Mouse (Mus musculus): Measurements from ENCODE around the gene Nptxr. TPM values are rescaled to one million over a fixed set of nuclear protein-coding genes. Genes with fewer than 3 reads are reported as not detected.

Gene Nptxr
- polyA plus RNA-seq, 1 experiment: 8.0 TPM

GRCm38 (mm10) chr15:79803533-79804351 lies 824 bp downstream of the Nptxr start:
- no peaks in the 10 kb centered on the region for H3K36me3 ChIP-seq (ENCODE audit: control insufficient read depth, insufficient read depth, low read length, poor library complexity, severe bottlenecking)
- no peaks in the 10 kb centered on the region for H3K4me1 ChIP-seq (ENCODE audit: control insufficient read depth, insufficient read depth, low read length)
- H3K9ac ChIP-seq (ENCODE audit: low read depth, poor library complexity, severe bottlenecking): peak overlapping the region; percentile 73
- peak overlapping the region; percentile 61 for H3K4me3 ChIP-seq (ENCODE audit: low read depth, low read length)
- no peak for TF ChIP-seq POLR2A (IDR thresholded peaks at IDR 0.05; ENCODE audit: insufficient read depth, low read length)
- TF ChIP-seq EP300 (IDR thresholded peaks at IDR 0.05; ENCODE audit: insufficient read depth, low read depth, low read length): no peak
- TF ChIP-seq CTCF (IDR thresholded peaks at IDR 0.05; ENCODE audit: low read depth, low read length): no peak
- H3K27me3 ChIP-seq (ENCODE audit: control insufficient read depth, insufficient read depth, low read length, poor library complexity, severe bottlenecking): peaks cover 14% of the 10 kb centered on the region
- no peak overlapping the region for H3K27ac ChIP-seq (ENCODE audit: insufficient read depth, low read length)
- H3K9me3 ChIP-seq (replicated peaks; ENCODE audit: control insufficient read depth, insufficient read depth, low read length, poor library complexity, severe bottlenecking): no peaks in the 10 kb centered on the region

DNA sequence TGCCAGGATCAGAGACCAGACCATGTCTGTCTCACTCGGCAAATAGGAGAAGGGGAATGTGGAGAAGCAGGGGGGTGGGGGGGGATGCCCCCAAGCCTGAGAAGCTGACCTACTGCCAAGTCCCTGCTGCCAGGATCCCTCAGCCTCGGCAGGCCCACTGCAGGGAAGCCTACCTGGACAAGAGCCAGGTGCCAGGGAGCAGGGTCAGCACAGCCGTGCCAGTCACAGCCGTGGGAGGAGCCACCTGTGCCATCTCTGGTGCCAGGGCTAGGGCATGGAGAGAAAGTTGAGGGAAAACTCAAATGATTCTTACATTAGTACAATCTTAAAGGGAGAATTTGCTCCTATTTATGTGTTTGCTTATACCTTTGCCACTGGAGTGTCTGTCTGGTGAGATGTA lies 2.3 kb downstream of the Nptxr start:
- no peak for TF ChIP-seq CTCF (IDR thresholded peaks at IDR 0.05; ENCODE audit: low read depth, low read length)
- no peak for TF ChIP-seq EP300 (IDR thresholded peaks at IDR 0.05; ENCODE audit: insufficient read depth, low read depth, low read length)
- TF ChIP-seq POLR2A (IDR thresholded peaks at IDR 0.05; ENCODE audit: insufficient read depth, low read length): no peak
- H3K36me3 ChIP-seq (ENCODE audit: control insufficient read depth, insufficient read depth, low read length, poor library complexity, severe bottlenecking): no peaks in the 10 kb centered on the region
- H3K4me1 ChIP-seq (ENCODE audit: control insufficient read depth, insufficient read depth, low read length): no peaks in the 10 kb centered on the region
- no peak overlapping the region for H3K27ac ChIP-seq (ENCODE audit: insufficient read depth, low read length)
- H3K9ac ChIP-seq (ENCODE audit: low read depth, poor library complexity, severe bottlenecking): no peak overlapping the region
- H3K4me3 ChIP-seq (ENCODE audit: low read depth, low read length): no peak overlapping the region
- H3K9me3 ChIP-seq (replicated peaks; ENCODE audit: control insufficient read depth, insufficient read depth, low read length, poor library complexity, severe bottlenecking): no peaks in the 10 kb centered on the region
- peaks cover 14% of the 10 kb centered on the region for H3K27me3 ChIP-seq (ENCODE audit: control insufficient read depth, insufficient read depth, low read length, poor library complexity, severe bottlenecking)

DNA sequence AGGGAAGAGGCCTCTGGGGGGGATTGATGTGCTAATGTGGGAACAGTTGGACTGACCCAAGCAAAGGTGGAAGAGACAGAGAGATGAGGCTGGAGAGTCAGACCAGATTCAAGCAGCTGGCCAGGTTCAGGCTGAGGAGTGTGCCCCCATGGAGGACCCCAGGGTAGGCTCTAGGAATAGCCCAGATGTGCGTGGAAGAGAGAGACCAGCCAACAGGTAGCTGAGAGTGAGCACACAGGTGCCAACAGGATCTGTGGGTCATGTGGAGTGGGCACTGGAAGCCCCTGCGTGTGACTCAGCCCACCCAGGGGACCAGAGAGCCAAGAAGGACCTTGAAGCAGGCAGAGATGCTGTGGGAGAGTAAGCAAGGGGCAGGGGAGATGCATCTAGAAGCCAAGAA lies 2.9 kb downstream of the Nptxr start:
- peaks cover 14% of the 10 kb centered on the region for H3K27me3 ChIP-seq (ENCODE audit: control insufficient read depth, insufficient read depth, low read length, poor library complexity, severe bottlenecking)
- no peaks in the 10 kb centered on the region for H3K4me1 ChIP-seq (ENCODE audit: control insufficient read depth, insufficient read depth, low read length)
- H3K4me3 ChIP-seq (ENCODE audit: low read depth, low read length): no peak overlapping the region
- TF ChIP-seq POLR2A (IDR thresholded peaks at IDR 0.05; ENCODE audit: insufficient read depth, low read length) (no peak), EP300 (IDR thresholded peaks at IDR 0.05; ENCODE audit: insufficient read depth, low read depth, low read length) (no peak), CTCF (IDR thresholded peaks at IDR 0.05; ENCODE audit: low read depth, low read length) (no peak)
- H3K9me3 ChIP-seq (replicated peaks; ENCODE audit: control insufficient read depth, insufficient read depth, low read length, poor library complexity, severe bottlenecking): no peaks in the 10 kb centered on the region
- no peaks in the 10 kb centered on the region for H3K36me3 ChIP-seq (ENCODE audit: control insufficient read depth, insufficient read depth, low read length, poor library complexity, severe bottlenecking)
- H3K27ac ChIP-seq (ENCODE audit: insufficient read depth, low read length): no peak overlapping the region
- no peak overlapping the region for H3K9ac ChIP-seq (ENCODE audit: low read depth, poor library complexity, severe bottlenecking)

DNA sequence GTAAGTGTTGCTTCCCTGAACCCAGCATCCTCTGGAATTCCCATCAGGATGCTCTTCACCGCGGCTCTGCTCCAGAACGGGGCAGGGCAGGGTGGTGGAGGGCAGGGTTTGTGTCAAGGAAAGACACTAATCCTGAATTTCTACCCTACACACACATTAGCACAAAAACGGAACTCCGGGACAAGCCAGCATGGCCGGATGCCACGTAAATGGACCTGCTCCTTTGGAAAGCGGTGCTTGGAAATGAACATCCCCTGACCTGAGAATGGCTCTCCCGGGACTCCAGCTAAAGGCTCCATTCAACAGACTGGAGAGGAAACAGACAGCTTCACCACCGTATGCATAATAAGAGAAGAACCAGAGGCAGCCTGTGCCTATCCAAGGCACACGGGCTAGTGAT lies 3.9 kb downstream of the Nptxr start:
- Histone ChIP-seq H3K36me3 (ENCODE audit: control insufficient read depth, insufficient read depth, low read length, poor library complexity, severe bottlenecking) (no peaks in the 10 kb centered on the region), H3K9me3 (replicated peaks; ENCODE audit: control insufficient read depth, insufficient read depth, low read length, poor library complexity, severe bottlenecking) (no peaks in the 10 kb centered on the region), H3K4me1 (ENCODE audit: control insufficient read depth, insufficient read depth, low read length) (no peaks in the 10 kb centered on the region), H3K4me3 (ENCODE audit: low read depth, low read length) (no peak overlapping the region), H3K27ac (ENCODE audit: insufficient read depth, low read length) (no peak overlapping the region), H3K9ac (ENCODE audit: low read depth, poor library complexity, severe bottlenecking) (no peak overlapping the region), H3K27me3 (ENCODE audit: control insufficient read depth, insufficient read depth, low read length, poor library complexity, severe bottlenecking) (peaks cover 14% of the 10 kb centered on the region)
- TF ChIP-seq CTCF (IDR thresholded peaks at IDR 0.05; ENCODE audit: low read depth, low read length) (no peak), EP300 (IDR thresholded peaks at IDR 0.05; ENCODE audit: insufficient read depth, low read depth, low read length) (no peak), POLR2A (IDR thresholded peaks at IDR 0.05; ENCODE audit: insufficient read depth, low read length) (no peak)

GRCm38 (mm10) chr15:79798591-79798990 lies 6.0 kb downstream of the Nptxr start:
- TF ChIP-seq EP300 (IDR thresholded peaks at IDR 0.05; ENCODE audit: insufficient read depth, low read depth, low read length) (no peak), POLR2A (IDR thresholded peaks at IDR 0.05; ENCODE audit: insufficient read depth, low read length) (no peak), CTCF (IDR thresholded peaks at IDR 0.05; ENCODE audit: low read depth, low read length) (no peak)
- Histone ChIP-seq H3K4me1 (ENCODE audit: control insufficient read depth, insufficient read depth, low read length) (no peaks in the 10 kb centered on the region), H3K36me3 (ENCODE audit: control insufficient read depth, insufficient read depth, low read length, poor library complexity, severe bottlenecking) (no peaks in the 10 kb centered on the region)

GRCm38 (mm10) chr15:79797680-79798079 lies 6.9 kb downstream of the Nptxr start:
- Histone ChIP-seq H3K4me1 (ENCODE audit: control insufficient read depth, insufficient read depth, low read length) (no peaks in the 10 kb centered on the region), H3K9me3 (replicated peaks; ENCODE audit: control insufficient read depth, insufficient read depth, low read length, poor library complexity, severe bottlenecking) (no peaks in the 10 kb centered on the region), H3K27ac (ENCODE audit: insufficient read depth, low read length) (no peak overlapping the region), H3K4me3 (ENCODE audit: low read depth, low read length) (no peak overlapping the region), H3K9ac (ENCODE audit: low read depth, poor library complexity, severe bottlenecking) (no peak overlapping the region), H3K27me3 (ENCODE audit: control insufficient read depth, insufficient read depth, low read length, poor library complexity, severe bottlenecking) (peaks cover 4% of the 10 kb centered on the region), H3K36me3 (ENCODE audit: control insufficient read depth, insufficient read depth, low read length, poor library complexity, severe bottlenecking) (no peaks in the 10 kb centered on the region)
- TF ChIP-seq CTCF (IDR thresholded peaks at IDR 0.05; ENCODE audit: low read depth, low read length): no peak
- no peak for TF ChIP-seq EP300 (IDR thresholded peaks at IDR 0.05; ENCODE audit: insufficient read depth, low read depth, low read length)
- no peak for TF ChIP-seq POLR2A (IDR thresholded peaks at IDR 0.05; ENCODE audit: insufficient read depth, low read length)

More at GRCm38 (mm10) chr15:79798591-79798990, 6.0 kb downstream of the Nptxr start:
- no peak overlapping the region for H3K27ac ChIP-seq (ENCODE audit: insufficient read depth, low read length)
- H3K9ac ChIP-seq (ENCODE audit: low read depth, poor library complexity, severe bottlenecking): no peak overlapping the region
- H3K4me3 ChIP-seq (ENCODE audit: low read depth, low read length): no peak overlapping the region
- H3K9me3 ChIP-seq (replicated peaks; ENCODE audit: control insufficient read depth, insufficient read depth, low read length, poor library complexity, severe bottlenecking): no peaks in the 10 kb centered on the region
- H3K27me3 ChIP-seq (ENCODE audit: control insufficient read depth, insufficient read depth, low read length, poor library complexity, severe bottlenecking): peaks cover 7% of the 10 kb centered on the region
